Mouse (Mus musculus): ENCODE measurements around the gene Top2a.

Gene Top2a

DNA sequence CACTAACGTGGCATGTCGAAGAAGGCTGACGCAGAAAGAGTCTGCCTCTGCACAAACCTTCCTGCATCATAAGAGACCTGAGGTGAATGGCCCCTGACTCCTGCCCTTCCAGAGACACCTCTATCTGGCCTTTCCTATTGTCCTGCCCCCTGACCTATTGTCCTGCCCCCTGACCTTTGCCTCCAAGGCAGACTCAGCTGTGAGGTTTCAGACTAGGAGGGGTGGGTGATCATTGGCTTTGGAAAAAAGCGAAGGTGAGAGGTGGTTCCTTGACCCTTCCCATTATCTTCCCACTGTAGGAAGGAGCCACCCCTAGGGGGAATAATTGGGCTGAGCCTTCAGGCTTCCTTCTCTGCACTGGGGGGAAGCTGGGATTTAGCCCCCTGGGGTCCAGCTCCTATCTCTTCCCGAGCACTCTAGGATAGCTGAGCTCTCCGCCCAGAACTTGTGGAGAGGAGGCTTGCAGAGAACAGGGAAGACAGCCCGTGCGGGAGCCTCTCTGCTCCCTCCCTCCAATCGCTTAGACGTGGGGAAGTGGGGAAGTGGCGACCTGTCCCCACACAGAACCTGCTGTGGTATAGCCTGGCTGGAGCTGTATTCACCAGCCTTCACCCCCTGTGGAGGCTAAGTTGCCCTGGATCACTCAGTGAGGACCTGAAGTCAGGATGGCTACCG, 61.4 kb downstream of the Top2a start:
- peak; percentile 34 for DNase-seq

DNA sequence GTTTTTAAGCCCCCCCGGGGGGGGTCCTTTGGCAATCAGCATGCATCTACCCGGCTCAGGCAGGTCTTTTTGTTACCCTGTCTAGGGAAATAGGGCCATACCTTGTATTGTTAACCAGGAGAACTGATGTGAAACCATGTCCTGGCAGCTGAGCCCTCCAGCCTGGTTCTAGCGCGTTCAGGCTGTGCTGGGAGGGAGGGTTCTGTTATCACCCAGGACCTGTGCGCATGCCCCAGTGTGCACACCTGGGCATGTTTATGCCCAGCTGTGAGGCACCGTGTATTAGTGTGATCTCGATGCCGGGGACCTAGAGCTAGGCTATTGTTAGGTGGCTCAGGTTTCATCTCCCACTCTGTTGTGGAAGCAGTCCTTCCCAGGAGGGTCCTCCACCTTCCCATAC, 62.2 kb downstream of the Top2a start:
- DNase-seq: no peak

DNA sequence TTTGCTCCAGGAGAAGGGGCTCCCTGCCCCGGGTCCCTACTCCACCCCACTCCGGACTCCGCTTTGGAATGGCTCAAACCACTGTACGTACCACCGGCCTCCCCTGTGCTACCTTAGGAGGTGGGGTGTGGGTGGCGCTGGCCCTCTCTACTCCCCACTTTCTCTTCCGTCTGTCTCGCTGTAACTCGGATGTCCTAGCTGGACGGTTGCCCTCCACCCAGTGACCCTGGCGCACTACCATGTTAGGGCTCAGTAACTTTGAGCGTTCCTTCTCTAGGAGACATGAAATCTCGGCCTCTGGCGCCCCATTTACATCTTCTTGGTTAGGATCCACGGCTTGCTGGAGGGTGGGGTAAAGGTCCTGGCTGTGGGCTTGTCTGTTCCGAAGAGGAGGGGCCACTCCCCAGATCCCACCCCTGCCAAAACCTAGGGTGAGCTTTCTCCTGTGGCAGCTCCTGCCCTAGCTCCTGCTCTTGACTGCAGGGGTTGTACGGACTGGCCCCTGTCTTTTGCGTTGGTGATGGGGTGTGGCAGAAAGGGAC, 62.9 kb downstream of the Top2a start:
- peak; percentile 31 for DNase-seq

DNA sequence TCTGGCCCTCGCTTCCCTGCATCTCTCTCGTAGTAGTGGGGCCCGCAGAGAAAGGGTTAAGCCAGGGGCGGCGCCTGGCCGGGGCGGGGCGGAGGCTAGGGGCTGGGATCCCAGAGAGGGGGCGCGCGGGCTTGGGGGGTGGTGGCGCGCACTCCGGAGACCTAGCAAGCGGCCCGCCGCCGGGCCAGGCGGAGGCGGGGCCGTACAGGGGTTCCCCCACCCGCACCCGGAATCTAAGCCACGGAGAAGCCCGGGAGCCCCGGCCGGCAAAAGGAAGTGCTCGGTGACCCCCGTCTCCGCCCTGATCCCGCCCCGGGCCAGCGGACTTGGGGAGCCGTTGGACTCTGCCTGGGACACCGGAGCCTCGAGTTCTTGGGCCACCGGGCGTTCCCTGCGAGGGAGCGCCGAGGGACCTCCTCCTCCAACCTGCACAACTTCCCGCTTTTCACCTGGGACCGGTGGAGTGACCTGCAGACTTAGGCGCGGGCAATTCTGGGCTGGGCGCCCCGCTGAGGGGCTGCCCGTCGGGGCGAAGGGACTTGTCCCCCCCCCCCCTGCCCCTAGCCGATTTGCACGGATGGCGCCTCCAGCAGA, 63.6 kb downstream of the Top2a start:
- DNase-seq: peak; percentile 92

DNA sequence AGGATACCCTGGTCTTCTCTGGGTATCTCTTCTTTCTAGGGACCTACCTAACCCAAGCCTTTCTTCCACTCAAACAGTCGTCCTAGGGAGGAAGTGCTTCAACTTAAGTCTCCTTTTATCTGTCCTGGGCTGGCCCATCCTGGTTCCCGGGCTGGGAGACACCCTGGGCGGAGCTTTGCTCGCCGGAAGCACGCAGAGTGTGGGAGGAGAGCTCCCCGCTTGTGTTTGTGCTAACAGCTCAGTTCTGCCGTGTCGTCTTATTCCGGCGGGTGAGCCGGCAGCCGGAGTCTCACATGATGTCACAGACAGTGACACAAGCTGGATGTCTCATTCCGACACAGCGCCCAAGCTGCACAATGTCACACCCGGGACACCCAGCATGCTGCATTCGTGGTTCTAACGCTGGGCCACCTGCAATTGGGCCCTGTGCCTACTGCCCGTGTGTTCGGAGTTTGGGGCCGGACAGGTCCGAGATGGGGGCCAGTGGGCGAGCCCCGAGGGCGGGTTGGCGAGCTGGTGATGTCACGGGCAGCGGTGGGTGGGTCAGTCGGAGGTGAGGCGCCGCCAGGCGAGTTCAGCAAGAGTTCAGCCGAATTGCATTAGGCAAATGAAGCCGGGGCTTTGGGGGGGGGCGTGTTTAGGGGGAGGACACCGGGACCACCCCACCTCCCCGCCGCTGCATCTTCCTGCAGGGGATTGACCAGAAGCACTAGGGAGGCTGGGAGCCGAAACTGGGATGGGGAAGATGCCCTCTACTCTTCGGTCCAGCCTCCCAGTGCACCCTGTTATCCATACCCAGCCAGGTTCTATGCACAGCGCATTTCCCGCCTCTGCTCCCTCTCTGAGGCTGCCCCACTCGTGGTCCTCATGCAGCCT, 64.3 kb downstream of the Top2a start:
- peak; percentile 87 for DNase-seq

DNA sequence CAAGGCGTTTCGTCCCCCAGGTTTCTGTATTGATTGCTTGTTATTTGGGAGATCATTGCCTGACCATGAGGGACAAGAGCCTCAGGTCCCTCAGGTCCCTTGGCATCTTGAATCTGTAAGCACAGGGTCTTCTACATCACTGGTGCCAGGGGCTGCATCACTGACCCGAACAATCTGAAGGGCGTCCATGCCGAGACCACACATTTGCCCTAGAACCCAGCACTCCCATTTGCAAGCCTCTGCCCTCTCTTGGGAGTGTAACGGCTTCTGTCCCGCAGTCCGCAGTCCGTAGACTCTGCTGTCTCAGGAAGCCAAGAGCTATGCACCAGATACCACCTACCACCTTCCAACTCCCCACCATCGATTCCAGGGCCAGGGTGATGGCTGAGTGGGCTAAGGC, 67.6 kb downstream of the Top2a start:
- DNase-seq: no peak

DNA sequence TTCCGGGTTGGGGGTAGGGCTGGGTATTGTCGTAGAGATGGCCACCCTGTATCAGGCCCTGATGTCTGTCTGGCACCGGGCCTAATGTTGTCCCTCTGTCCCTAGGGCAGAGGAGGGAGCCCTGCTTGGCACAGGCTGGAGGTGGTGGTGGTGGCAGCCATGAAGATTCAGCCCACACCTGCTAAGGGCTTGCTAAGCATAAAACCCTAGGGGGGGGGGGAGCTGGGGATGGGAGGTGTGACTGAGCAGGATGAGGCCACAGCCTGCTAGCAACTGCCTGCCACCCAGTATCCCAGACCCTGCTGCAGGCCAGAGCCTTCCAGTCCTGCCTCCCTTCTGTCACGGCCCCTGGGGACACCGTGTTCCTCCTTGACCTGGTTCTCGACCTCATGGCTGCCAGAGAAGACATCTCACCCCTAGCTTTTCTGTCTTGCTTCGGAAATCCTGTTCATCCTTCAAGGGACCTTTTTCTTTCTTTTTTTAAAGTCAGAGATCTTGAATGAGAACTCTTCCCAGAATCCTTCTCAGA, 68.2 kb downstream of the Top2a start:
- no peak for DNase-seq

DNA sequence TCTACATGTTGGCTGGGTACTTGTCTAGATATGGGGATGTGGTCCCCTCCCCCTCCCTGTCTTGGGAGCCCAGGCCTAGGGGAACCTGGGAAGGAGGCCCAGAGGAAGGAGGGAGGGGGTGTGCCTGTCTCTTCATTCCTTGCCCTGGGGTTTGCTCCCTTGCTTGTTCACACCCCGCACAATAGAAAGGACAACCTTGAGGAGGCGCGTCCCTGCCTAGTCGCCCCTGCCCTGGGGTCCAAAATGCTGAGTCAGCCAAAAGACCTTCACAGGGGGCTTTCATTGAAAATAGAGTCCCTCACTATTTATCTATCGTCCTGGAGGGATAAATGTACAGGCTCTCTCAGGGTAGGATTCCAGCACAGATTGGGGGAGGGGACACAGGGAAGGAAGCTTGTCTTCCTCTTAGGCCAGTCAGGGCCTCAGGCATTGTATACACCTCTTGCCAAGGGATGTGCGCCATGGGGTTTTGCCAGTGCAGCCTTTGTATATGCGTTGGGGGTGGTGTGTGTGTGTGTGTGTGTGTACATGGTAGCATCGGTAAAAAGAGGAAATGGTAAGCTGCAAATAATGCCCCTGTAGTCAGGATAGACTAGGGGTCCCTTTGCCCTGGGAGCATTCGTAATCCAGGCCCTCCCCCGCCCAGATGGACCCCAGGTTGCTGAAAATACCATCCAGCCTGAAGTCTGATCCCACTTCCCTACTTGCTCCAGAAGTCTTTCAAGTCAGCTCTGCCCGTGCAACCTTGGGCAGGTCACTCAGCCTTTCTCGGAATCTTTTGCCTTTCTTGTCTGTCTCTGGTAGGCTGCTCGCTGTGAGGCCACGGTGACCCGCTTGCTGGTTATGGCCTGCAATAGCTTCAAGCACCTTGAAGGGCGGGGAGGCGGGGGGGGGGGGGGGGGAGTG, 68.9 kb downstream of the Top2a start:
- DNase-seq: no peak

DNA sequence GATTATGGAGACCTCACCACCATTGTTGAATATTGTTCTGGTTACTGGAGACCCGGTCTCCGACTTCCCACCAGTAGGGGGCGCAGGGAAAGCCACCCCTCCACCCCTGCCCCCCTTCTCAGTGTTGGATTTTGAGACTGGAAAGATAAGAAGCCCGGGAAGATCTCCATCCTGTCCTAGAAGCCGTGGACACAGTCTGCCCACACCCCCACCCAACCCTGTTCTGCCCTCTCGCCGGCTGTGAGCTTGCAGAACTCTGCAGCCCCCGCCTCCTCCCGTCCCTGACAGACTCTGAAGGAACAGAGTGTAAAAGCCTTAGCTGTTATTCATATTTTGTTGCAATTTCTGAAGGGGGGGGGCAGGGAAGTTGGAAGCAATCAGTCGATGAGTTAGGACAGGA, 69.6 kb downstream of the Top2a start:
- DNase-seq: peak; percentile 87

DNA sequence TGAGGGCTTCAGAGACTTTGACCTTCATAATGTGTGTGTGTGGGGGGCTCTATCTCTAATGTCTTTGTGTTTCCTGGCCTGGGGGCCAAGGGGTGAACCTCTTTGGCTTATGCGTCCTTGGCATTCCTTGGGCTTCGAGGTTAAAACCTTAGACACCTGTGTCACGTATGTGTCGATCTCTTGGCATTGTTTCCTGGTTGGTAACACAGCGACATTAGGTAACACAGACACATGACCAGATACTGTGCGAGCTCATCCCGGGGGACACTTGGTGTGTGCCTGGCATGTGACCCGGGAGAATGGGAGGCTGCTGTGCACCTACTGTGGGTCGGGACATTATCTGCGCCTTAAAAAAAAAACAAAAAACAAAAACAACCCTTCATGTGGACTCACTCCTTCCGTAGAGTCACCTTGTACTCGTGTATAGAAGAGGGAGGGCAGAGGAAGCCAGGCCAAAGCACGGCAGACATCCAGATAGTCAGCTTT, 70.1 kb downstream of the Top2a start:
- DNase-seq: no peak

DNA sequence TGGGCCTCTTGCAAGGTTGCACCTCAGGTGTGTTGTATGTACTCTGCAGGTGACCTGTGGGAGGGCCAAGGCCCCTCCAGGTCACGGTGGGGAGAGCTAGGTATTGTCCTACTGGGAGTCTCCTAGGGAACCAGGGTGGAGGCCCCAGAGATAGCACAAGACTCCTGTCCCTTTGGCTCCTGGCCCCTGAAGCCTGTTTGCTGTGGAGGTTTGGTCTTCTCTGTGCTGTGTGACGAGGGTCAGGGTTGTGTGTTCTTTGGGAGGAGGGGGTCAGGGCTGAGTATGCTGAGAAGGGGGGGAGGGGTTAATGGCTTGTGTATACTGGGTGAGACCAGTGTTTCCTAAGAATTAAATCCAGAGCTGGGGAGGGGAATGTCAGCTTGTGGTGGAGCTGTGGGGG, 70.6 kb downstream of the Top2a start:
- DNase-seq: no peak

DNA sequence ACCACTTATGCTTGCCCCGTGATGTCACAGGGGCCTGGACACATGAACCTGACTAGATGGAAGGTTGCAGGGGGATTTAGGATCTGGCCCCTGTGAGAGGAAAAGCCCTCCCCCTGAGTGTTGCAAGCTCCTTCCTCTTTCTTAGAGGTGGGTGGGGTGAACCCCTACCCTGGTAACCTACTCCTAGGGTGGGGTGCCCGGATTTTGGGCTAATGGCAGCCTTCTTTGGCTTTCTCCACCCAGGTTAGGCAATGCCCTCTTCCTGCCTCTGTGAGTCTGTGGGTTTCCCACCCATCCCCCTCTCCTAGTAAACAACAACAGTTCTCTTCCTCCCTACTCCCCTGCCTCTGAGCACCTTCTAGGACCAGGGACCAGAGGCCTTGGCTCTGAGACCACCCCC, 71.3 kb downstream of the Top2a start:
- DNase-seq: no peak

DNA sequence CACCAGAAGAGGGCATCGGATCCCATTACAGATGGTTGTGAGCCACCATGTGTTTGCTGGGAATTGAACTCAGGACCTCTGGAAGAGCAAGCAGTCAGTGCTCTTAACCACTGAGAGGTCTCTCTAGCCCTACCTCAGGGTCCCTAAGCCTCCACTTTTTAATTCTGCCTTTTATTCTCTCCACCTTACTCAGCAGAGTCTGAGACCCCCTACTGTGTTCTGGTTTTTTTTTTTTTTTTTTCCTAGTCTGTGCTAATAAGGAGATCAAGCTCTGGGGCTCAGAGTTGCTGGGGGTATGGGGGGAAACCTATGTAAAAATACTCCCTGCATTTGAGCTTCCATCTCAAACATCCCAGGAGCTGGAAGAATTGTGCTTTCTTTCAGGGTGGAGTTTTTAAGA, 71.9 kb downstream of the Top2a start:
- DNase-seq: no peak

DNA sequence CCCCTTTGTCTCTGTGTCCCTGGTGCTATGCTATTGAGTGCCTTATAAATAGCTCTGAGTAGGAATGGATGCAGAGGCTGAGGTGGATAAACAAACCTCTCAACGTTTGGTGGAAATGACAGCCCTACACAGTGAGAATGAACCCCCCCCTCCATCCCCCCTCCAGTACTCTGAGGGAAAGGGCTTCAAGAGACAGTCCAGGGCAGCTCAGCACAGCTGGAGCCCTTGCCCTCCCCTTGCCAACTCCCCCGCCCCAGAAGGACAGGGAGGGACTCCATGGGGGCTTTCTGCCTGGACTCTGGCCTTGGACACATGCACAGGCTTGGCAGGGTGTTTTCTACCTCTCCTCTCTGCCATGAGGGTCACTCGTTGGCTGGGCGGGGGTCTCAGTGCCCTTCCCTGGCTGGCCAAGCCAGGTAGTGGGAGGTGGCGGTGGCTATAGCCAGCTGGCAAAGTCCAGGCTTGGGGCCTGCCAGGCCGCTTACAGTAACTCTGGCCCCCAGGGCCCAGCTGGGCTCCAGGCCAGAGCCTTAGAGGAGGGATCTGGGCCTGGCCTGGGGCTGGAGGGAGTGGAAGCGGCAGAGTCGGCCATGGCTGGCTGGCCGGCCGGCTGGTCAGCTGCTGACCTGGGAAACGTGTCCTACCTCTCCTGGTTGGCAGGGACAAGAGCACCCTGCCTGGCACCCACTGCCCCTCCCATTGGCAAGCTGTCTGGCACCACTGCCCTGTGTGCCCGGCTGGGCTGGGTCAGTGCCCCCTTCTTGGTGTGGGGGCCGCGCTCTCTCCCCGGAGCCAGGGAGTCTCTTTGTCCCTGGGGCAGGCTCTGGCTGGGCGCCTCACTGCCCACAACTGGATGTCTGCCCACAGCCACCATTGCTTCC, 72.7 kb downstream of the Top2a start:
- no peak for DNase-seq

DNA sequence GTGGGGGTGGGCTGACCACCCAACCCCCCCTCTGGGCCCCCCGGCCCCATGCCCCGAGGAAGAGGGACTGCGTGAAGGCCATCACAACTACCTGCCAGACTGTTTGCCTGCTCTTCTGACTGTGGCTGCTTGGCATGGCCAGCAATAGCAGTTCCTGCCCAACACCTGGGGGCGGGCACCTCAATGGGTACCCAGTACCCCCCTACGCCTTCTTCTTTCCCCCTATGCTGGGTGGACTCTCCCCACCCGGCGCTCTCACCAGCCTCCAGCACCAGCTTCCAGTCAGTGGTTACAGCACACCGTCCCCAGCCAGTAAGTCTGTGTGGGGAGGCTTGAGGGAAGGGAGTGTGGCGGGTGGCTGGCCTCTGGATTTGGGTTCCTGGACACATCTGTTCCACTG, 73.5 kb downstream of the Top2a start:
- no peak for DNase-seq

DNA sequence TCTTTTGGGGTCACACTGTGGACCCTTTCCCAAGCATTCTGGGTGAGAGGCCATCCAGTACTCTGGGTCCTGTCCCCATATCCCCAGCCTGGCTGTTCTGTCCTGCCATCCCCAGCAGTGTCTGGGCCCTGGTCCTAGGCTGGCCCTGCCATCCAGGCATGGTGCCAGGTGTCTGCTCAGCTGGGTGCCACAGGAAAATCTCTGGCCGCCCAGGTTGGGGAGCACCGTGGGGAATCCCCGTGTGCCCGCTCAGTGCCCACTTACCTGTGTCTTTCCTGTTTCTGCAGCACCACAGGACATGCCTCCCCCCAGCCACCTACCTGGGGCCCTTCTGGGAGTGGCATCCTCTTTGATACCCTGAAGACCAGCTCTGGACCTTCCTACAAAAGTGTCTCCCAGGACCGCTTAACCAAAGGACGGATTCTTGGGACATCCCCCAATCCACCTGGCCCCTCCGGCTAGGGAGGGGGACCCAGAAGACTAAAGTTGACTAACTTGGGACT, 74.0 kb downstream of the Top2a start:
- no peak for DNase-seq

DNA sequence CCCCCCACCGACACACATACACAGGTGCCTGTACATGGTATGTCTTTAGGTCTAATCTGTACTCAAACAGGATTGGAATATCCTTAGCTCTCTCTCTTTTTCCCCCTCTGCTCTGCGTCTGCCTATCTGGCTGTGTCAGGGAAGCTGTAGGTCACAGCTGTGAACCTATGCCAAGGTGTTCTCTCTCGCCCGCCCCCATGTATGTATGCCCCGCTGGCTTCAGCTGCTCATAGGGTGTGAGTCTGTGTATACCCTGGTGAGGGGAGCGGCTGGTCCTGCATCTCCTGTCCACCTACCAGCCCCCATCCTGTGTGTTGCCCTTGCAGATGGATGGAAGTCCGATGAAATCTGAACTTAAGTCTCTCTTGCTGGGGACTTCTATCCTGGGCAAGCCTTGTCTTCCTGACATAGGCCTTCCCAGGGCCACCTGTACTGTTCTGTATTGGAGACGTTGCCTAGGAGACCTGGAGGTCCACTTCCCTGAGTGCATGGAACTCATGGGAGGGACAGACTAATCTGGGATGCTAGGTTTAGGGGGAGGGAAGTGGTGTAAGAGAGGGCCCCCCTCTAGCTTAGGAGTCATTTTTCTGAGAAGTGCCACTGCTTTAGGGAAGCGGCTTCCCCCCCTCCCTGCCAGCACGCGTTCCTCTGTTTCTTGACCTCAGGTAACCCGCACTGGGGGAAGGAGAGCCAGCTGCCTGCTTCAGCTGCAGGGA, 74.6 kb downstream of the Top2a start:
- DNase-seq: no peak

DNA sequence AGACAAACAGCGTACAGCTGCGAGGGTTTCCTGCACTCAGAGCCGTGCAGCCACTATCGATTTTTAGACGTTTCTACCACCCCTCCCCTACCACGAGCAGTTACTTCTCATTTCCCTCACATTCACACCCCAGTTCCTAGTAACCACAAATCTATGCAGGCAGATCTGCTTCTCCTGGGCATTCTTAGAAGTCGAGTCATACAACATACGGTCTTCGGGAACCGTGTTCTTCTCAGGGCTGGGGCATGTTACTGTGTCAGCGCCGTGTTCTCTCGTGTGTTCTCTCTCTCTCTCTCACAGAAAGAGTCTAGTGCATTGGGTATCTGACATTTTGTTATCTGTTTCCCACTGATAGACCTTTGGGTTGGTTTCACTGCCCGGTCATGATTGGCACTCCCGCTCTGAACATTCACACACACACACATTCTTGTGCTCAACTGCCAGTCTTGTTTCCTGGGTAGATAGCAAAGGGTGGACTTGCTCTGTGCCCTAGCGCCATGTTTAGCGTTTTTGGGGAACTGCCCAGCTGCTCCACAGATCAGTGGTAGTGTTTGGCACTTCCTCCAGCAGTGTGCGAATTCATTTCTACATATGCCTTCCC, 75.9 kb downstream of the Top2a start:
- no peak for DNase-seq

DNA sequence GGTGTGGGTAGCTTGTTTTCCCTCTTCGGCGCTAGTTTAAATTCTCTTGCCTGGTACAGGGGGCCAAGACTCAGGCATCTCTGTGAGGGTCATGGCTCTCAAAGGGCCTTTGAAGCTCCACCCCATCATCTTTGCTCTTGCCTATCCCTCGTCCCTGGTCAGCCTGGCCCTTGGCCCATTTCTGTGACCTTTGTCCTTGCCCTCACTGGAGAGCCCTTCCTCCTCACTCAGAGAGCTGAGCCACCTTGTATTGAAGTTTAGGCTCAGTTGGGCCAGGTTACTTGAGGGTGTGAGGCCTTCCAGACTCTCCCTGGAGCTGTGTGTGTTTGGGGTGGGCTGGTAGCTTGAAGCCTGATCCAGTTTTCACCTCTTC, 78.4 kb downstream of the Top2a start:
- no peak for DNase-seq

Measured in embryo, embryonic 11 days (tissue).